Mouse (Mus musculus) naive thymus-derived CD4-positive, alpha-beta T cell, adult 2 months (primary cell): ENCODE data around the gene Alox12b.
A peak's percentile ranks its signal among the peaks of the same experiment; 100 is the strongest.

Source experiments
- DNase-seq: peaks from one replicate; pipeline ENCODE4 v3.0.0-alpha.2; 2011; ENCODE audit warnings: low read depth

The Alox12b gene

DNA sequence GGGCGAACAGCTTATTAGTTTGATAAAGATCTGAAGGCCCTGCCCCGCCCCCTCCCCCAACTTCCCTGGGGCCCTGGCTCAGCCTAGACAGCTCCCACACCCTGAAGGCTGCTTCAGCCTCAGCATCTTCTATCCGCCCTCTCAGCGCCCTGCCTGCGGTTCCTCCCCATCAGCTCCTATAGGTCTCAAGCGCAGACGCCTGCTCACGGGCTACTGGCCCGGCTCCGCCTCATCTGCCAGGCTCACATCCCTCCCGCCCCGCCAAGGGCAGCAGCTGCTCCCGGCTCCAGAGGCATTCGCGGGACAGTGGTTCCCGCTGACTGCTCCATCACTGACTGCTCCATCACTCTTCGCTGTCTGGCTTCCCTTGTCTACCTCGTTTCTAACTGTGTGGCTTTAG is at the start of gene Alox12b:
Gene Alox12b, plus strand, starts transcription at position 190 of the 400 bp plus-strand sequence.
- DNase-seq = no peak

DNA sequence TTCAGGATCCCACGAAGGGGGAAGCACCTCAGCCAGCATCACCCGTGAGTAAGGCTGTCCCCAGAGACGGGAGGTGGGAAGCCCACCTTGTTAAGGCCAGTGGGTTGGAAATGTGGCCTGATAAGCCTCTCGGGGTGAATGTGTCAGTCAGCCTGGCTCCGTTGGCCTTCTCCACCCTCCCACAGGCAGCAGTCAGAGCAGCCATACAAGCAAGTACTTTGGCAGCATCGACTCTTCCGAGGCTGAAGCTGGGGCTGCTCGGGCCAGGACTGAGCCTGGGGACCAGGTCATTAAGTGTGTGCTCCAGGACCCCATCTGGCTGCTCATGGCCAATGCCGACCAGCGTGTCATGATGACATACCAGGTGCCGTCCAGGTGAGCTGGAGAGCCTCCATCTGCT is 49.1 kb upstream of the Alox12b start:
- DNase-seq = peak; percentile 26

DNA sequence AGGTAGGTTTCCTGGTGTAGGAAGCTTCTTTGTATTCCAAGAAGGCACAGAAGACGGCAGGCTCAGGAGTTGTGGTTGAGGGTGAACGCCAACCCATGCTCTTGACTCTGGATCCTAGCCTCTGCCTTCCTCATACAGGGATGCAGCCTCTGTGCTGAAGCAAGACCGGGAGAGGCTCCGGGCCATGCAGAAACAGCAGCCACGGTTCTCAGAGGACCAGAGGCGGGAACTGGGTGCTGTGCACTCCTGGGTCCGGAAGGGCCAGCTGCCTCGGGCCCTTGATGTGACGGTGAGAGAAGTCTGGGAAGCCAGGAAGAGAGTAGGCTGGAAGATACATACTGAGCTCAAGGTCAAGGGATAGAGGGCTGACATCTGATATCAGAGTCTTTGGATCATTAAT is 48.6 kb upstream of the Alox12b start:
- no peak for DNase-seq

DNA sequence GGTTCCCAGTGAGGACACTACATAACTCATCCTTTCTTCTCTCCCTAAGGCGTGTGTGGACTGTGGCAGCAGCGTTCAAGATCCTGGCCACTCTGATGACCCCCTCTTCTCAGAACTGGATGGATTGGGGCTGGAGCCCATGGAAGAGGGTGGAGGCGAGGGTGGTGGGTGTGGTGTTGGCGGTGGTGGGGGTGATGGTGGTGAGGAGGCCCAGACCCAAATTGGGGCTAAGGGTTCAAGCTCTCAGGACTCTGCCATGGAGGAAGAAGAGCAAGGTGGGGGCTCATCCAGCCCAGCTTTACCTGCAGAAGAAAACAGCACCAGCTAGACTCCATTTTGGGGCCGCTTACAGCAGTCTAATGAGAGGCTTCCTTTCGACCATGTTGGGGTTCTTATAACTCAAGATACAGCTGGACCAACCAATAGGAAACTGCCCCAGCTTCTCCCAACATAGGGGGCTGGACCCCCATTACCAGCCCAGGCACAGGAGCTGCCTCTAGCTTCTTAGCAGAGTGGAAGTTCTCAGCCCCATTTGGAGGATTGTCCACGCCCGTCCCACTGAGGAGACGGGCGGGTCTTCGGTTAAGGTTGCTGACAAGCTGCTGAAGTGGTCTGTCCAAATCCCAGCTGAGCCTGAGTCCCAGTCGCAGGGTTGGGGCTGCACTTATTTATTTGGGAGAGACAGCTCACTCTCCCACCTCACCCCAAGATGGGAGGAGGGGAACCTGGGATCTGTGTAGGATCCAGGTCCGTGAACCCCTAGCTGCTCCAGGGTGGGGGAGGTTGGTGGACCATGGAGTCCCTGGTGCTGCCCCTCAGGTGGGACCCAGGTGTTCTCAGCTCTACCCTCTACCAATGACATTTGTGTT is 47.5 kb upstream of the Alox12b start:
- peak; percentile 27 for DNase-seq

DNA sequence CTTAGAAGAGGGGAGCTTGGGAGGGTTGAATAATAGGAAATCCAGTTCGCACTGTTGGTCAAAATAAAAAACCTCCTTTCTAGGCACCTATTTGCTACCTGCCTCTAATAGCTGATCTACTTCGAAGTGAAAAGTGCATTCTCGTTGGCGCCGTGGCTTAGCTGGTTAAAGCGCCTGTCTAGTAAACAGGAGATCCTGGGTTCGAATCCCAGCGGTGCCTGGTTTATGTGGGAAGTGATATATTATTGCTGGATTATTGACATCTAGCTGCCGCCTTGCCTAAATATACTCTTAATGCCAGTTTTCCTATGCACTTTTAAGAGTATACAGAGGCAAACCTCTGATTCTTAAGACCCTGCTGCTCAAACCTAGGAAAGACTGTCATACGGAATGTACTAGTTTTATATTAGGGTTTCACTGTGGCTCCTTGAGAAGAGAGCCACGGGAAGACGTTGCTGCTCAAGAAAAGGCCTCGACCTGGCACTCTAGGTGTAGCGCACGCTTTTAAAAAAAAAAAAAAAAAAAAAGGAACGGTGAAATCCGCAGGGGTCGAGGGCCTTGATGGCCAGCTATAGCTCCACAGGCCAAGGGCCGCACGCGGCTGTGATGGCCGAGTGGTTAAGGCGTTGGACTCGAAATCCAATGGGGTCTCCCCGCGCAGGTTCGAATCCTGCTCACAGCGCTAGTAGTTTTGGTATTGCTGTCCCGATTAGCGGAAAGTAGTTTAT is 46.3 kb upstream of the Alox12b start:
- peak; percentile 89 for DNase-seq

DNA sequence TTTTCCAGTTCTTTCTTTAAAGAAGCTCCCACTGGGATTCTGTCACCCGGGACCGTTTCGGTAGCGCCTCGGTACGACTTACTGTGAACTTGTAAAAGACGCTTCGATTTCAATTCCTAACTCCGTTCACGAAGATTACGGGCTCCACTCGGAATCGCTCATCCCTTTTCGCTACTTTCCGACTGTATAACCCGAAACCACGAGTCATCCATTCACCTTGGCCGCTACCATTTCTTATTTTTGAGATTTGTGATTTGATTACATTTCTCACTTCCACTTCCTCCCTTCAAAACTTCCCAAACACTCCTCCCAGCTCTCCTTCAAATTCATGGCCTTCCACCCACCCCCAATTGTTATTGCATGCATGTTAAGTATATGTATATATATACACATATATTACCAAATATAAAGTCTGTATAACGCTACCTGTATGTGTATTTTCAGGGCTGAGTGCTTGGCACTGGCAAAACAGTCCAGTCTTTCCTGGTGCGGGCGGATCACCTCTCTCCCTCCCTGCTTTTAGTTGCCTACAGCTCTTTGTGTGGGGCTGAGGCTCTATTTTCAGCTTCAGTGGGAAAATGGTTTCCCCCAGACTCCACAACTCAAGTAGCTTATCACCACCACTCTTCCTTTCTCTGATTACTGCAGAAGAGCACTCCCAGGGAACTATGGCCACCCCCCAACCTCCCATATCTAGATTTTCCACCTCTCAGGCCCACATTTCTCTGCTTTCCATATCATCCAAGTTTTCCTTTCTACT is 45.6 kb upstream of the Alox12b start:
- no peak for DNase-seq

DNA sequence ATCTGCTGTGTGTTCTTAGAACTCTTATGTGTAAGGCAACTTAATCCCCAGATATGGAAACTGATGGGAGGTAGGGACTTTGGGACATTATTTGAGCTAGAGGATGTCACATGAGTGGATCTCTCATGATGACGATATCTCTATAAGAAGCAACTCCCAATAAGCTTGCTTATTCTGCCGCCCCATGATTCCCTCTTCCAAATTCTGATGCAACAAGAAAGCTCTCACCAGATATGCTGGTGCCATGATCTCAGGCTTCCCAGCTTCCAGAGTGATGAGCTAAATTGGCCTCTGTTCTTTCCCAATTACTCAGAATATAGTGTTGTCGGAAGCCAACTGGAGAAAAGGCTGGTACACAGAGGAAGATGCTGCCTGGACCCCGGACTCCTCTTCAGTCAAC is 44.9 kb upstream of the Alox12b start:
- DNase-seq = no peak

DNA sequence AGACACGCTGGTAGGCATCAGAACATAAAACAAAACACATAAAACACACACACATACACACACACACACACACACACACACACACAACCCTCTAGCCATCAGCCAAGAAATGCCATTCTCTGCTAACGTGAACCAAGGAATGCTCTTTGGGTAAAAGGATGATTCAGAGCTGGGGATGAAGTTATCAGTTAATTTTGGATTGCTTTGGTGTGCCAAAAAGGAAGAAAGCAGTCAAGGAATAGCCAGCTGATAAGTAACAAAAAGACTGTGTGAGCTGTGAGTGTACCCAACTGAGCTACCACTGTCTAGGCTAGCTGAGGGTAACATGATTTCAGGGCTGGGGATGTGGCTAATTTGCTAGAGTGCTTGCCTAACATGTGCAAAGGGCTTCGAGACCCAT is 42.8 kb upstream of the Alox12b start:
- DNase-seq = no peak

DNA sequence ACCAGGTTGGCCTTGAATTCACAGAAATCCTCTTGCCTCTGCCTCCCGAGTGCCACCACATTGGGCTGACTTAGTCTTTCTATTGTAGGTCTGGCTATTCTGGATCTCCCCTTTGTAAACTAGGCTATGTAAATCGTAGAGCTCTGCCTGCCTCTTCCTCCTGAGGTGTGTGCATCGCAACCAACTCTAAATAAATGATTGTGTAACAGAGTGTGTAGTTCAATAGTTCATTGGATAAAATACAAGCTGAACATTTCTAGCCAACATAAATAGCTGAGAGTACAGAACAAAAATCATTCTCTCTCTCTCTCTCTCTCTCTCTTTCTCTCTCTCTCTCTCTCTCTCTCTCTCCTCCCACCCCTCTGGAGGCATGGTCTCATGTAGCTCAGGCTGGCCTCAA is 42.2 kb upstream of the Alox12b start:
- DNase-seq = no peak

DNA sequence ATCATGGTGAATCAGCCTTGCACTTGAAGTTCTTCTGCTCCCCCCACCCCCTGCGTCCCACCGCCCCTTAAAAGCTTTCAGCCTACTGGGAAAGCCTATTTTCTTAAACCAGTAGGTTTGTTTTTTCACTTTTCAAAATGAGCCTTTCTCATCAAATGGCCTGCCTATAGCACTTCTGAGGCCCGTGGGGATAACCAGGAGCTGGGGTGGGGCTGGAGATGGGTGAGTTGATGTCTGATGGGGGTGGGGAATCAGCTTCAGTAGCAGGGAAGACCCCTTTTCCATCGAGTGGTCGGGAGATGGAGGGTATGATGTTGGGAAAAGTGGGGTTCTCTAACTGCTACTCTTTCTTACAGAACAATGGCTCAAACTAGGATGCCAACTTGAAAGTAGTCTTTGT is 39.9 kb upstream of the Alox12b start:
- no peak for DNase-seq

DNA sequence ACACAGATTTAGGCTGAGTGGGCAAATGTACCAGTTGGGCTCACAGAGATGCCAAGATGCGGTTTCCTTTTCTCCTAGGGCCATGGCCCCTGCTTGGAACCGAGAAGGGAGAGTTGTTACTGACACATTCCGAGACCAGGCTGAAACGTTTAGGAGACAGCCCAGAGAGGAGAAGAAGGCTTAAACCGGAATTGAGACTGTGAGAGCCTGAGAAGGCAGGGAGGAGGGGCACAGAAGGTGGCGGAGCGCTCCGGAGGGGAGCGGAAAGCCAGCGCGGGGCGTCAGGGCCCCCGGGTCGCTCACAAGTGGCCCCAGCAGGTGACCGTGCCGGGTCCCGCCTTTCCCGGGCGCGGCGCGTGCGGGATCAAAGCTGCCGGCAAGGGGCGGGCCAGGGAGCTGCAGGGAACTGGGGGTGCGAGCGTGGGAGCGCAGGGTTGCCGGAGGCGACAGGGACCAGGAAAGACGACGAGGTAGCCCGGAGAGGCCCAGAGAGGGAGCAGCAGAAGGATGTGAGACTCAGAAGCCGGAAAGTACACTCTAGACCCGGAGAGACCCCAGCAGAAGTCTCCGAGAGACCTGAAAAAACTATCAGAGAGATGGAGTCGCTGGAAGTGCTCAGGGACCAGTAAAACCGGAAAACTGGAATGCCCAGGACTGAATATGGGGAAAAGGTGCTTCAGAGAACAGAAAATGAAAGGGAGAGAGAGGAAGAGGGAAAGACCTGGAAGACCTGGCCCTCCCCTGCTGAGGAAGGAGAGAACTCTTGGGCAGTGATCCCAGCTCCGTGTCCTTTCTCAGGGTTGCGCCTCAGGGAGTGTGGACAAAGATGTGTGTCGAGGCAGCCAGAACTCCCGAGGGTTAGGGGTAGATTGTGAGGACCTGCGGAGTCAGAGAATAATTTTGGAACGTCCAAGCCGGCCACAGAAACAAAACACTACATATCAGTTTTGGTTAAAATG is 38.8 kb upstream of the Alox12b start:
- DNase-seq = peak; percentile 75

DNA sequence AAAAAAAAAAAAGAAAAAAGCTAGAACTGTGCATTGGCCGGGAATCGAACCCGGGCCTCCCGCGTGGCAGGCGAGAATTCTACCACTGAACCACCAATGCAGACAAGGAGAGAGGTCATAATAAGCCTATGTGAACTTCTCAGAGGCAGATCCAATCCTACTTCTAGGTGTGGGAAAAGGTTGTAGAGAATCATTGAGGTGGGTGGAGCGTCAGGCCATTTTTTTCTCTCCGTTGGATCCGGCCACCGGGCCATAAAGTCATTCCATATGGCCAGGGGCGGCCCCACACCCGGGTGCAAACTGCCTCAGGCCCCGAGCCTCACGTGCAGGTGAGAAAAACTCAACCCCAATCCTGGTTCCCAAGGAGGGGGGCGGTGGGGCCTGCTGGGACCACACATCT is 38.0 kb upstream of the Alox12b start:
- DNase-seq = peak; percentile 92

DNA sequence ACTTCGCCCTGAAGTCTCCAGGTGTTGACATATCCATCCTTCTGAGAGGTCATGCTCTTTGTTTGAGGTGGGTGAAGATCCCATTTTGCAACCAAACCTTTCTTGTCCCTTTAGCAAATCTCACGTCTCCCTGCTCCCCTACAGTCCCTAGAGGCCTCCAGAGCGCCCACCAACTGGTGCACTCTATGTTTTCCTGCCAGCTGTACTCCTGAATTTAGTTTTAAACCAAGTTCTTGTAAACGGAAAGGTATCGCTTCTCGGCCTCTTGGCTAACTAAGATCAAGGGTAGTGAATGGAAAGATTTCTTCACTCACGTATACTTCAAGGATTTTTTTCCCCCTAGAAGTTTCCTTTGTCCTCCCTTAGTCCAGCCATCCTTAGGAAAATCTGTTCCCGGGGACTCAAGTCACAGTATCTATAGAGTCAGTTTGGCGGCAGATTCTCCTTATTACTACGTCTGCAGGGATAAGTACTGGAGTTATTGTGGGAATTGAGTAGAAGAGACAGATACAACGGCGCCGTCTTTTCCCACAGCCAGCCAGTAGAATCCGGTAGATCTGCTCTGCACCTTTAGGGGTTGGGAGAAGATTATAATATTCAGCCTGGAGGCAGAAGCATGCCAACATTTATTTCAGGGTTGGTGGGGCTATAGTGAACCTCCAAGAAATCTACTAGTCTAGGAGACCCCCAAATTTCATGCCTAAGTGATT is 37.2 kb upstream of the Alox12b start:
- no peak for DNase-seq

DNA sequence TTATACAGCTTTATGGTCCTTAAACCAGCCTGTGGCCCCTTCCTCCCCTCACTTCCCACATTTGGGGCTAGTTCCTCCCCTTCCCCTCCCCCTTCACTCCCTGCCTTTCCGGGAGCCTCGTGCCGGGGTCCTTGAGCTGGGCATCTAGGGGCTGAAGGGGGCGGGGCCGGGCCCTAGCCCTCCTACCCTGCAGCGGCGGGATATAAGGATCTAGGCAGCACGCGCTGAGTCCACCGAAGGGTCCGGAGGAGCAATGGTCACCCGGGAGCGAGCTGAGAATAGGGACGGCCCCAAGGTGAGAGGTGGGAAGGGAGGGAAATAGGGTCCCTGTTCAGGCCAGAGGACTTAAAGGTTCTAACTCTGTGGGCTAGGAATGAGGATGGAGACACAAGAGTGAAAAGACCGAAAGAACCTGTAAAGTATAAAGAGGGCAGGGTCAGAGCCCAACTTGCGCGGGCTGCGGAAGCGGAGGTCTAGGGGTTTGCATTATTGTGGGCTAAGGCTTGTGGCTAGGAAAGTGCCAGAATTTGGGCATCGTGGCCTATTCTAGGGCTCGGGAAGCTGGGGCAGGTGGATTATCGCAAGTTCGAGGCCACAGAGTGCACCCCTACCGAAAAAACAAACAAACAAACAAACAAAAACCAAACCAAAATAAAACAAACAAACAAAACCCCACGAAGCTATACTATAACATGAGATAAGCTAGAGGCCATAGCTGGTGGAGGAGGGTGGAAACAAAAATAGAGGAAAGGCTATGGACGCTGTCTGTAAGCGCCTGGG is 36.4 kb upstream of the Alox12b start, which contains the start of gene Hes7:
Gene Hes7, plus strand, starts transcription at position 184 of the 780 bp plus-strand sequence.
- DNase-seq = no peak

DNA sequence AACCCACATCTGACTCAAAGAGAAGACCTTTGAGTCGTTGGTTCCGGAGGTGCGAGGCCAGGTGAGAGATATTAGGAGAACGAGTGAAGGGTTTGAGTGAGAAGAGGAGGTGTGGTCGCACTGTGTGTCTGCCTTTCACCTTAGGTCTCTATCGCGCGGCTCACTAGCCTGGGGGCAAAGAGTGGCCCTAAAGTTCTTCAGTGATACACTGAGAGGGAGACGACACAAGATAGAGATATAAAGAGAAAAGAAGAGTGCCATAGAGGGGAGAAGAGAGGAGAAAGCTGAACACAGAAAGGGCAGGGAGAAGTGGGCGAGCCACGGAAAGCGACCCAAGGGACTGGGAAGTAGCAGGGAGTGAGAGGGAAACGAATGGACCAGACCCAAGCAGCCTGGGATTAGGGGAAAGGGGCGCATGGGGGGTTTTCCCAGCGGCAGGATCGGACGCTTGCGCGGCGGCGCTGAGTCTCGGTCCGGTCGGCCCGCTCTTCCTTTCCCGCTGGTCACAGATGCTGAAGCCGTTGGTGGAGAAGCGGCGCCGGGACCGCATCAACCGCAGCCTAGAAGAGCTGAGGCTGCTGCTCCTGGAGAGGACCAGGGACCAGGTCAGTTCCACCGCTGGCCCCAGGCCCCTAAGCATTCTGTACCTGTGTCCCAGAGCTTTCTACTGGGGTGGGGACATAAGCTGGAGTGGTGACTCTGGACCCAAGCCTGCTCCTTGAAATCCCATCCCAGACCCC is 35.6 kb upstream of the Alox12b start:
- peak; percentile 55 for DNase-seq

DNA sequence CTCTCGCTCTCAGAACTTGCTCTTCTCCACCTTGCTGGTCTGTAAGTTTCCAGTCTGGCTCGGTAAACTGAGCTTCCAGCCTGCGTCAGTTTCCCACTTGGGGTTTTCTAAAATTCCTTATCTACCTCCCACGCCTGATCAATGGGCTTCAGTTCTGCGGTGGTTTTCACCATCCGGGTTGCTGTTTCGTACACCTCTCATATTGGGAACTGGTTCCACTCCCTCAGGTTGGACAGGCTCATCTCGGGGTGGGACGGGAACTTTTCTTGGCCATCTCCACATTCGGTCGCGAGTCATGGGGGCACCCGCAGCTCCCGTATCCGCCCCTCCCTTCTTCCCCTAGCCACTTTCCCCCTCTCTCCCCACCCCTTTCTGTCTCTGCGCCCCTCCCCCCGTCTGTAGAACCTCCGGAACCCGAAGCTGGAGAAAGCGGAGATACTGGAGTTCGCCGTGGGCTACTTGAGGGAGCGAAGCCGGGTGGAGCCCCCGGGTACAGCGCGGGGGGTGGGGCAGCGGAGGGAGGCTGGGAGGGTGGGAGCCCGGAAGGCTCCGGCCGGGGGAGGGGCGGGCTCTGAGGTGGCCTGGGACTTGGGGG is 35.0 kb upstream of the Alox12b start:
- peak; percentile 62 for DNase-seq

DNA sequence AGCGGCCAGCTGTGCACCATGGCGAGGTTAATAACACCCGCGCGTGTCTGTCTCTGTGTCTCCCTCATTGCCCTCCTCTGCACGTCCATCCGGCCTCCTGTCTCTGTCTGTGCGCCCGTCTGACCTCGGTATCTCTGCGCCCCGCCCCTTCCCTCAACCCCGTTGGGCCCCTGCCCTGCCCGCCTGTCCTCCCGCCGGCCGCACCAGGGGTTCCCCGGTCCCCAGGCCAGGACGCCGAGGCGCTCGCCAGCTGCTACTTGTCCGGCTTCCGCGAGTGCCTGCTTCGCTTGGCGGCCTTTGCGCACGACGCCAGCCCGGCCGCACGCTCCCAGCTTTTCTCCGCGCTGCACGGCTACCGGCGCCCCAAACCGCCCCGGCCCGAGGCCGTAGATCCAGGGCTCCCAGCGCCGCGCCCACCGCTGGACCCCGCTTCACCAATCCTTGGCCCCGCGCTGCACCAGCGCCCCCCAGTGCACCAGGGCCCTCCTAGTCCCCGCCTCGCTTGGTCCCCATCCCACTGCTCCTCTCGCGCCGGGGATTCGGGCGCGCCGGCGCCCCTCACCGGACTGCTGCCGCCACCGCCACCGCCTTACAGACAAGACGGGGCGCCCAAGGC is 34.3 kb upstream of the Alox12b start, which contains the start of gene 9130213A22Rik:
Gene 9130213A22Rik, minus strand, starts transcription at position 254 of the 616 bp plus-strand sequence.
- peak; percentile 68 for DNase-seq

DNA sequence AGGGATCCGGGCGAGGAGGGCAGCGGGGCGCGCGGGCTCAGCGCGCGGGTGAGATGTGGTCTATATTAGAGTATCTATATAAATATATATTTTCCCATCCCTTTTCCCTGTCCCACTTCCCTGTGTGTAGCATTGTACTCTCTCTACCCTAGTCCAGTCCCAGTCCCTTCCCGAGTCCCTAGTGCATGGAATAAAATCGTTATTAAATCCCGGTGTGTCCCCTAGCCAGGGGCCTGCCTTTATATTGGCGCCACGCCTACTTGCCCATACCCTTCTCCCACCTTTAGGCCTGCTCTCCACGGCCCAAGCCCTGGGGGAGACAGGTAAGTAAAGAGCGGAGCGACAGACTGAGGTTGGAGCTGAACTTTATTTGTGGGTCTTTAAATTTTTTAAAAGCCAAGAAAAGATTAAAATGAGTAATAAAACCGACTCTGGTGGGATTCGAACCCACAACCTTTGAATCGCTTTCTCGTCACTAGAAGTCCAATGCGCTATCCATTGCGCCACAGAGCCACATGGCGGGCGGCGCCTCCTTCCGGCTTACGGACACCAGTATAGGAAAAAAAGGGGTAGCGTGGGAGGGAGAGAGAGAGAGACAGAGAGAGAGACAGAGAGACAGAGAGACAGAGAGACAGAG is 33.6 kb upstream of the Alox12b start:
- peak; percentile 87 for DNase-seq
